Mouse (Mus musculus) thymus, adult 2 months (tissue): ENCODE measurements at regions not wholly inside any gene's neighbourhood (a gene's known extent, or its start where the extent isn't known, plus 50 kb on each side); places are given as distances from the start of the nearest gene placed in this dataset.

Source experiments
- CTCF ChIP-seq: fragments of 200-500 bp; IDR thresholded peaks from 2 replicates; pipeline ENCODE4 v1.5.1; 2012; ENCODE audit warnings: mild to moderate bottlenecking, control low read depth, low read length, moderate library complexity, borderline replicate concordance; ENCODE audit not compliant: control insufficient read depth, poor library complexity, insufficient read depth; ENCODE audit errors: extremely low read depth
- POLR2A ChIP-seq: fragments of 200-500 bp; IDR thresholded peaks from 2 replicates; pipeline ENCODE4 v1.6.1; 2012; ENCODE audit warnings: mild to moderate bottlenecking, low read length, control low read depth, moderate library complexity; ENCODE audit not compliant: control insufficient read depth, poor library complexity, insufficient read depth; ENCODE audit errors: extremely low read depth

- no peak for TF ChIP-seq POLR2A
- no peak for TF ChIP-seq CTCF
These were observed 182.3 kb upstream of the Jade1 start for GRCm38 (mm10) chr3:41373198-41373597.
